Mouse (Mus musculus) heart, postnatal 36 days (tissue): Measurements from ENCODE around the gene Eps15l1. TPM values are rescaled to one million over a fixed set of nuclear protein-coding genes. Genes with fewer than 3 reads are reported as not detected.

Experiments
- DNase-seq, 2 experiments: peaks; one replicate each; pipeline ENCODE4 v3.0.0; 2021 to 2022
- intact Hi-C: fragments of 180-260 bp; cut with DNase I; formaldehyde crosslinking; loops from one replicate; pipeline ENCODE4 v1.15.1; 2025
- total RNA-seq, 2 experiments: library from RNA; stranded (reverse); gene quantifications; 2 replicates each; pipeline ENCODE4 v1.2.3; 2021

Gene Eps15l1
- total RNA-seq, 2 experiments from 2014 or later = 41.5 to 43.0 TPM

DNA sequence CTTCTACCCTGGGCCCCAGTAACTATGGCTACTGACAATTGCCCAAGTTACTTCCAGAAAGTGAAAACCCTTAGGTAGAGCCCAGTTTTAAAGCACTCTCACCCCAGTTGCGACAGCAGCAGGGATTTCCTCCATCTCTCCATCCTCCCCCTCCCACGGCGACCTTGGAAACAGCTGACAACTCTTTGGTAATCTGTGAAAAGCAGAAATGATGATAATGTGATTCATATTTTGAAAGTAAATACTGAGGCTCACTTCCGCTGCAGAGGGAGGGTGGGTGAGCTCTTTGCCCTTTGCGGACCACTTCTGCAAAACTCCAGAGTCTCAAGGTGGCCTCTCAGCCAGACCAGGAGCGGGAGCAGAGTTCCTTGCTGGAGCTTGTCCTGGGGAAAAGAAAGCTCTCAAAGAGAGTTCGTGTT is 98.8 kb downstream of the Eps15l1 start:
- intact Hi-C loops = loop anchor here (5.0 kb wide), 1 partner anchor 35 kb away; no protein-coding TSS in a partner anchor
- peak; percentile 51 to 56 for DNase-seq

DNA sequence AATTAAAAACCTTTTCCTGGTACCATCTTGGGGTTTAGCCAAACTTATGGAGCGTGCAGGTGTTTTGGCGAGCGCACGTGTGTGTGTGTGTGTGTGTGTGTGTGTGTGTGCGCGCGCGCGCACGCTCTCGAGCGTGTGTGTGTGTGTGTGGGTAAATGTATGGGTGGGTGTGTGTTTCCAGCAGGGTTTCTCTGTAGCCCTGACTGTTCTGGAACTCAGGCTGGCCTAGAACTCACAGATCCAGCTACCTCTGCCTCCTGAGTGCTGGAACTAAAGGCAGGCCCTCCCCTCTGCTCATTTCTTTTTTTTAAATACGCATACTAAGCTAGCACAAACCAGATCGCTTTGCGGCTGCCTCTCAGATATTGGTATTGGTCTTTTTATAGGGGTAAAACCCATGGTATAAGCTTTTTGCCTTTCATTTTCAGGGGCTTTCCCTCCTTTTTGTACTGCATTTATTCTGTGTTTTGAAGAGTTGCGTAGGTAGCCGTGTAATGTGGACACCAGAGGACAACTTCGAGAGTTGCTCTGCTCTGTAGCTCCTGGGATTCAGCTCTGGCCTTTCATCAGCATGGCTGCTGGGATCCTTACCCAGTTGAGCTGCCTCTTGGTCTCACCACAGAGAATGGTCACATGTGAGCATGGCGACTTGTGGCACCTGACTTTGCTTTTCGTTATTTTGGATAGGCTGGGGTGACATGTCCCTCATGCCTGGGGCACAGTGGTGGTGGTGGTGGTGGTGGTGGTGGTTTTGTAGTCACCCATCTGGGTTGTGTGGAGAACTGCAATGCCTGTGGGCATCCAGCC is 99.4 kb downstream of the Eps15l1 start:
- intact Hi-C loops = loop anchor here (5.0 kb wide), 1 partner anchor 35 kb away; no protein-coding TSS in a partner anchor

DNA sequence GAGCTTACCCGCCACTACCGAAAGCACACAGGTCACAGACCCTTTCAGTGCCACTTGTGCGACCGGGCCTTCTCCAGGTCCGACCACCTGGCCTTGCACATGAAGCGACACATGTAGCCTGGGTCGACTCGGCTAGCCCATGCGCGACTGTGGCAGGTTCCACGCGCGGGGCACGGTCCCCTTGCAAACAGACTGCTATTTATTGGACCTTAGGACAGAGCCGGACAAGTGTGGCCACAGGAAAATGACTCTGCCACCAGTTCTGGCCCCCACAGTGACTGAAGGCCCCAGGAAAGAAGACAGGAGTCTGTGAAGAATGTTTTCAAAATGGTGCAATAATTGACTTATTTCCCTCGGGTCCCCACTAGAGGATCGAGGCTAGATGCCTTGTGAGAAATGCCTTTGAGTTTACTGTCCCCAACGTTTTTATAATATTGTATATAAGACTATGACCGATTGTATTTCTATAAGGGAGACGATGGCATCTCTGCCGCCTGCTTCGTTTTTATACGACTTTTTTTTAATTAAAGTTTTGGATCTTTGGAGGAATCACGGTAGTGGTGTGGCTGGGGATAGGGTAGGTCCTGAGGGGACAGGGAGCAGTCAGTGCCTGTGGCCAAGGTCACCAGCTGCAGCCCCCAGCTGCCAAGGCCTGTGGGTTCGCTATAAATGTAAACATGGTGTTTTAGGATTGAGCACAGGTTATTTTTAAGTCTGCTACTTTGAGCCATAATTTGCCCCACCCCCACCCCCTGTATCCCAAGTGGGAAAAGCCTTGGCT is 100.3 kb downstream of the Eps15l1 start:
- DNase-seq = peak; percentile 56 to 58
- intact Hi-C loops = loop anchor here (1.0 to 5.0 kb wide), 2 partner anchors 26 to 36 kb away; no protein-coding TSS in a partner anchor

More for the DNA sequence above, 99.4 kb downstream of the Eps15l1 start:
- DNase-seq = peak in 1 of 2 experiments; percentile 45

DNA sequence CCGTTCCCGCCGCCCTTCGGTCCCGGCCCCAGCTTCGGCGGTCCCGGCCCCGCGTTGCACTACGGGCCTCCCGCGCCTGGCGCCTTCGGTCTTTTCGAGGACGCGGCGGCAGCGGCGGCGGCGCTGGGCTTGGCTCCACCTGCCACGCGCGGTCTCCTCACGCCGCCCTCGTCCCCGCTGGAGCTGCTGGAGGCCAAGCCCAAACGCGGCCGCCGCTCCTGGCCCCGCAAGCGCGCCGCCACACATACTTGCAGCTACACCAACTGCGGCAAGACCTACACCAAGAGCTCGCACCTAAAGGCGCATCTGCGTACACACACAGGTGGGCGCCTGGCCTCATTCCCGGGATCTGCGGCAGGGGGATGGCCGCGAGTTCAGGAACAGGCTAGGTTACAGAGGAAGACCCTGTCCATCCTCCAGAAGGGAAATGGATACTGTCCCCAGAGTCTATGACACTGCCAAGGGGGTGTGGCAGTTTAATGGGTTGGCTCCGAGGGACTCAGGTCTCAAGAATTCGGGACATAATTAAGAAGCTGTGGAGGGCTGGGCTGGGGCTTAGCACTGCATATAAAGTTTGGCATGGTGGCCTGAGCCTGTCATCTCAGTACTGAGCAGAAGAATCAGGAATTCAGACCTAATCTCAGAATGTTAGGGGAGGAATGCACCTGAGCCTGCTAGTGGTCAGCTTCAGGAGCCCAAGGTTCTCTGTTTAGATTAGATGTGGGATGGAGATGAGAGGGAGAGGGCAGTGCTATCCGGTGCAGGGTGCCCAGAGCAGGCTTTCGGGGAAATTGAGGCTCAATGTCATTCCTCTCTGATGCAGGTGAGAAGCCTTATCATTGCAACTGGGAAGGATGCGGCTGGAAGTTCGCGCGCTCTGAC is 101.1 kb downstream of the Eps15l1 start:
- peak; percentile 59 to 64 for DNase-seq
- intact Hi-C loops = loop anchor here (1.0 to 5.0 kb wide), 4 partner anchors 17 to 55 kb away; no protein-coding TSS in a partner anchor

DNA sequence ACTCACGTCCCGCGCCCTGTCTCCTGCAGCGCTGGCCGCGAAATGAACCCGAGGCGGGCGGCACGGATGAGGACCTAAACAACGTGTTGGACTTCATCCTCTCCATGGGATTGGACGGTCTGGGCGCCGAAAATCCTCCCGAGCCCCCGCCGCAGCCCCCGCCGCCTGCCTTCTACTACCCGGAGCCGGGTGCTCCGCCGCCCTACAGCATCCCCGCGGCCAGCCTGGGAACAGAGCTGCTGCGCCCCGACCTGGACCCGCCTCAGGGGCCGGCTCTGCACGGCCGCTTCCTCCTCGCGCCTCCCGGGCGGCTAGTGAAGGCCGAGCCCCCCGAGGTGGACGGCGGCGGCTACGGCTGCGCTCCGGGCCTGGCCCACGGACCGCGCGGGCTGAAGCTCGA is 101.9 kb downstream of the Eps15l1 start:
- intact Hi-C loops = loop anchor here (1.0 to 2.0 kb wide), 2 partner anchors 17 to 54 kb away; no protein-coding TSS in a partner anchor
- no peak for DNase-seq

DNA sequence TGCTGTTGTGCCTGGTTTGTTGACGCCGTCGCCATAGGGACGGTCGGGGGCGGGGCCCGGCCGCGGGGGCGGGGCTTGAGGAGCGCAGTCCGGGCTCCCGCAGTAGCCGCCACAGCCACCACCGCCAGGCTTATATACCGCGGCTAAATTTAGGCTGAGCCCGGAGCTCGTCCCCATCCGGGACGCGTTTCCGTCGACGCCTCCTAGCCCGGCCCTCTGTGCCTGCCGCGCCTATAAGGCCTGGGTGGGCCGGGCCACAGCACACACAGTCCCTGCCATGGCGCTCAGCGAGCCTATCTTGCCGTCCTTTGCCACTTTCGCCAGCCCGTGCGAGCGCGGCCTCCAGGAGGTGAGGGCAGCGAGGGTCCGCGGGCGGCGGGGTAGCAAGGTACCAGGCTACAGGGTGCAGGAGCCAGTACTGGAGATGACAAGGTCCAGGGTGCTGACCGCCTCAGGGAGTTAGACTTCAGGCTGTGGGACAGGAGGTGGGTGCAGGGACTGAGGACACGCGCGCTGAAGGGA is 102.4 kb downstream of the Eps15l1 start, which contains the start of gene Klf2:
Gene Klf2, plus strand, starts transcription at position 233 of the 522 bp plus-strand sequence.
- intact Hi-C loops = loop anchor here (1.0 to 2.0 kb wide), 2 partner anchors 16 to 54 kb away; no protein-coding TSS in a partner anchor
- DNase-seq = peak; percentile 99

DNA sequence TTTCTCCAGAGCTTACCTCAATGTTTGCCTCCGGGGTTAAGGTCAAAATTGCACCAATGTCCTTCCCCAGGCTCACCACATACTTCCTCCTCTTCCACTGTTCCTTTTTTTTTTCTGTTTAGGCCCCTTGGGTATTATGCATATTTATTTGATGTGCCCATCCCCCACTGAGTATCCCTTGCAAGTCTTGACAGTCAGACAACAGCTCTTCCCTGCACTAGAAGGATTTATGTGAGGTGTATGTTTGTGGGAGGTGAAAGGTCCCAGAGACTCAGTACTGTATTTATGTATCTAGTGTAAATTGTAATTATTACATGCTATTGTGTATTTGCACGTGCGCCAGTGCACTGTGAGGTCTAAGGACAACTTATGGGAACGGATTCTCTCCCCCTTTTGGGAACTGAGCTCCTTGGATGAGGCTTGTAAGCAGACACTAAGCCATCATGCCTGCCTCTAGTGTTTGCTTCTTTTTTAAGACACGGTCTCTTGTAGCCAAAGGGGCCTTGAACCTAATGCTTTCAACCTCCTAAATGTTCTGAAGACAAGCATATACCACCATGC is 103.4 kb downstream of the Eps15l1 start:
- intact Hi-C loops = loop anchor here (2.0 kb wide), 1 partner anchor 15 kb away; no protein-coding TSS in a partner anchor

DNA sequence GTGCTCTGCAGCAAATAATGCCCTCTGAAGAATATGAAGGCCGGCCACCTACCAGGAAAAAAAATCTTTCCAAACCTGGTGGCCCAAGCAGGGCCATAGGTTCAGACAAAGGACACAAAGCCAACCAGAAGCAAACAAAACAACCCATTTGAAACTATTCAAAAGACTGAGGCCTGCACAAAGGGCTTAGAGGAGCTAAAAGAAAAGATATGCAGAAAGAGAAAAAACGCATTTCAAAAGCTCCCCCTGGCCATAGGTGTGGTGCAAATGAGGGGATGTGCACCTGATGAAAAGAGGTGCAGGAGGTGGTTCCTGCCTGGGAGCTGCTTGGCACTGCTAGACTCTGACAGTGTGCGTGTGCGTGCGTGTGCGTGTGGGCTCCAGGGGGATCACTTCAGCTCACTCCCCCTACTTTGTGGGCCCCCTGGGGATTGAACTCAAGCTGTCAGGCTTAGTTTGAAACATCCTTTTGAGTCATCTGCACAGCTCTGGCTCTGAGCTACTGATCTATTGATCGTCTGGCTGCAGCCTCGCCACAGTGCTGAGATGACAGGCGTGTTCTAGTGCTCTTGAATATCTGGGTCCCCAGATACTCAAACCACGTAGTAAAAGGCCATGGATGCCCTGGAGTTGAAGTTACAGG is 105.1 kb downstream of the Eps15l1 start:
- intact Hi-C loops = no loop called here
- DNase-seq = no peak

More for the DNA sequence above, 103.4 kb downstream of the Eps15l1 start:
- DNase-seq = no peak

DNA sequence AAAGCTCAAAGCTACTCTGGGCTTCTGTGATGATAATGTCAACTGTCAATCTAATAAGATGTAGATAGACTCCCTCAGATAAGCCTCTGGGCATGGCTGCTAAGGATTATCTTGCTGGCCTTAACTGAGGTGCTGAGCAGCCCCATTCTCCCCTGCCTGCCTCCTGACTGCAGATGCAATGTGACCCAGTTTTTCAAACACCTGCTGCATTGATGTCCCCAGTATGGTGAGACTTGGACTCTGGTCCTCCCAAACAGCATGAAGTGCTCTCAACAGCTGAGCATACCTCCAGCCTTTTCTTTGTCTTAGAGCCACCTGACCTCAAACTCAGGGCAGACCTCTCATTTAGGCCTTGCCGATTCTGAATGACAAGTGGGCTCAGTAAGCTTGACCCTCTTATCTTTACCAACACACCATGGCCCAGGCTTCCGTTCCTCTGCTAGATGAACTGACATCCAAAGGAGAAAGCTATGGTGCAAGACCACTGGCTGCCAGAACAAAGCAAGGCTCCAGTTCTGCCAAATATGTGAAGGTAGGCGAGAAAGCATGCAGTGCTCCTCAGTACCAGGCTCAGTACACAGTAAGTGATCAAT is 108.2 kb downstream of the Eps15l1 start:
- intact Hi-C loops = no loop called here
- no peak for DNase-seq

DNA sequence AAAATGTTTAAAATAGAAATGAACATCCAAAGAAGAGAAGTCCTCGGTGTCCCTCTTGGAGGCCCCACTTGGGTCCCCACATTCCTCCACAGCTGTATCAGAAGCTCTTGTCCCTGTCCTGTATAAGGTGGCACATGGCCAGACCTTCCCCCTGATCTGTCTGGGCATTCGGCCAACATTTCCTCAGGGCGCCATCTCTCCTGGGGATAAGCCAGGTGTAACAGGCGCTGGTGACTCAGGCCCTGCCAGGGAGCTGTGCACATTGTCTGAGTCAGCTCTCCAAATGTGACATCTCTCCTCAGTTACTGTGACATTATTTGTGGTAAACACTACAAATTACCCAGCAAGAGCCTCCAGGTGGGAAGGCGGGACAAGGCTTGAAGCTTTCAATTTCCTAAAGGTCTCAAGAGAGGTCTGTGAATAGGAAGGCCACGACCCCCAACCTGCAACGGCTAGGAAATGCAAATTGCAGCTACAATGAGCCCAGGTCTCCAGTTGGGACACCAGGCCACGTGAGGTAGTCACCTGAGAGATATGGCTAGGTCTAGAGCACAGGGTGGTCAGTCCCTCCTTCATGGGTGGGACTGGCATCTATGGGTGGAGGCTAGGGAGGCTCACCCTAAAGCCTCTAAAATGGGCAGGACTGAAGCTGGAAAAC is 110.3 kb downstream of the Eps15l1 start:
- peak; percentile 82 to 84 for DNase-seq
- intact Hi-C loops = no loop called here

DNA sequence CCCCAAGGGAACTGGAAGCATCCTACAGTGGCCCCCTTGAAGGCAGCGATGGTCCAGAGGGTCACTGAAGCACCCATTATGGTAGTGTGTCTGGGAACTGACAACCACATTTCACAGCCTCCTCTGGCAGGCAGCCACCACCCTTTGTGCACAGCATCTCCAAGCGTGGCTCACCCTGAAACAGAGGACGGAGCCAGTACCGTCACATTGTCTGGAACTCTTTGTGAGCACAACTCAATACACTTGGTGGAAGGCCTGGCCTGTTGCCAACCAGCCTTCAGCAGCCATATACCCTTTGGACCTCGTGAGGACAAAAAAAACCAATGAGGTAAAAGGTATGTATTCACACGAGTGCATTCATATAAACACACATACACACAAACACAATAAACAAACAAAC is 113.0 kb downstream of the Eps15l1 start:
- DNase-seq = peak; percentile 66 to 74
- intact Hi-C loops = no loop called here

DNA sequence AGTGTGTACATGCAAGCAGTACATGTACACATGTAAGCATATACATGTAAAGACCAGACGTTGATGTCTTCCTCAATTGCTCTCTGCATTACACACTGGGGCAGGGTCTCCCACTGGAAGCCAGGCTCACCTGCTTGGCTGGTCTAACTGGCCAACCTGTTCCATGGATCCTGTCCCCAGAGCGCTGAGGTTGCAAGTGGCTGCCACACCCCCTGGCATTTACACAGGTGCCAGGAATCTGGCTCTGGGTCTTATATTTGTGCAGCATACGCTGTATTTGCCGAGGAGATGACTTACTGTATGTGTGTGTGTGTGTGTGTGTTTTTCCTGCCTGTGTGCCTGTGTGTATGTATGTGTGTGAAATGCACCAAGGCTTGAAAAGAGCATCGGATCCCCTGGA is 114.3 kb downstream of the Eps15l1 start:
- DNase-seq = no peak
- intact Hi-C loops = no loop called here

DNA sequence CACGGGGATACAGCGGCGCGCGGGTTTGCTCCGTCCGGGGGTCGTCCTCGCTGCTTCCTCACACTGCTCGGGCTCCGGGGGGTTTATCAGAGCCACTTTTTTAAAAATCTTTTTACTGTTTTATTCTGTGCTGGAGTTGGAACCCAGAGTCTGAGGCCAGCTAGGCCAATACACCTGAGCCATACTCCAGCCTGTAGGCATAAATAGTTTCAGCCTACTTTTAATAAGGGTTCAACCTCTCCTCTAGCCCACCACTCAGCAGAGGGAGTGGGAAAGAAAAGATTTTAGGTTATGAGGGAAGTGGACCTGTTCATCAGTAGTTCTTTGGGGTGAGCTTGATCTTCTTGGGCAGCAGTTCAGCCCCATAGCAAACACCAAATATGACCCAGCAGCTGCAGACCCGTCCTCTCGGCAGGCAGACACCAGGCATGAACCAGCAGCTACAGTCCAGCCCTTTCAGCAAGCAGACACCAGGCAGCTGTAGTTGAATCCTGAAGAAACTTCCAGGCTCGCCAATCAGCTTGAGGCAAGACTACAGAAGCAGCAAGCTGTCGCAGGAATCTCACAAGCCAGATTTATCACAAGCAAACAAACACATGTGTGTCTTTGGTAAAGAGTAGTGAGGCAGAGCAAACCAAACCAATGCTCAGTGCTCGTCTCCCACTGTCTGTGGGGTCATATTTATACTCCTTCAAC is 115.9 kb downstream of the Eps15l1 start, which contains the start of gene Gm10282:
Gene Gm10282, minus strand, starts transcription at position 51 of the 696 bp plus-strand sequence.
- intact Hi-C loops = no loop called here
- DNase-seq = no peak

DNA sequence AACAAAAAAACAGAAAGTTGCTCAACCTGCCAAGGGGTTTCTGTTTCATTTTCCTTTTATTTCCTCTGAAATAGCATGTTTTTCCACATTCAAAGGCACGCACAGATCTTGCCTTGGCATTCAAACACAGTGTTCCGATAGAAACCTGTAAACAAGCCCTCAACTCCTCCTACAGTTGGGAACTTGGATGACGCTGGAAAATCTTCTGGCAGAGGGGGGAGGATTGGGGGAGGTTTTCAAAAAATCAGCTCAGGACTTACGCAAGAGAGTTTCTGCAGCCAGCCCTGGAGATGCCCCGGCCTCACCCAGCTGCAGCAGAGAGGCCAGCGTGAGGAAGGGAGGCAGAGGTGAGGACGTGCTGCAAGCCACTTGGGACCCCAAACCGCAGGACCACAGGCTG is 117.6 kb downstream of the Eps15l1 start:
- DNase-seq = peak; percentile 77 to 79
- intact Hi-C loops = loop anchor here (2.0 kb wide), 1 partner anchor 15 kb away; the partner anchor contains the start of gene Klf2

DNA sequence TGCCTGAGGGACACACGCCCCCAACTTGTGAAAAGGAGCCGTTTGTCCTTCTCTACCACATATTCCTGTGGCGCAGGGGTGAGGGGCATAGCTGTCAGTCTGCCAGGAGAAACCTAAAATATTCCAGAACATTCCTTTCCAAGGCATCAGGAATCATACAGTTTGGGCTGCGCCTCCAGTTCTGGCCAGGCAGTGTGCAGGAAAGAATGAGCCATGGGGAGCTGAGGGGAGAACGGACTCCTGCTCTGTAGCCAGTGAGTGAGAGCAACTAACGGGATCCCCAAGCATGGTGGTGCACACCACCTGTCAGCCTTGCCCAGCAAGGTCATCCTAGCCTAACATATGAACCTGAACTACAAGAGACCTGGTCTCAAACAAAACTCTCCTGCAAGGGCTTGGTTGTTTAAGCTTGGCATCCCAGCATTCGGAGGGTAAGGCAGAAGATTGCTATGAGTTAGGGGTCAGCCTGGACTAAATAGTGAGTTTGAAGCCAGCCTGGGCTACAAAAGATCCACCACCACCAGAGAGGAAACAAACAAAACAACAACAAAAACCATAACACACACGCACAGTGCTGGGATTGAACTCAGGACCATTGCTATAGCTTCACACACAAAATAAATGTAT is 118.2 kb downstream of the Eps15l1 start:
- peak; percentile 50 to 55 for DNase-seq
- intact Hi-C loops = loop anchor here (2.0 kb wide), 1 partner anchor 16 kb away; the partner anchor contains the start of gene Klf2

DNA sequence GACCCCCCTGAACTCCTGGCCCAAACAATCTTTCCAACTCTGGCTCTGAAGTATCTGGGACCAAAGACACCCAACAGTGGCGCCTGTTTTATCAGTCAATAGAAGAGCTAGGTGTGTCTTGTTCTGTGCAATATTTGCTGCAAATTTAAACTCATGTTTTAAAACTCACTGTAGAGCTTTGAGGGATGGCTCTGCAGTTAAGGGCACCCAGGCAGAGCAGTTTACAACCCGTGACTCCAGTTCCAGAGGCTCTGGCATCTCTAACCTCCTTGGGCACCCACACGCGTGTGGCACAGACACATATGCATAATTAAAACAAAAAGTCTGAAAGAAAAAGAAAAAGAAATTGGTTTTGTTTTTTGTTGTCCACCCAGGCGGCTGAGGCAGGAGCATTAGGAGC is 119.8 kb downstream of the Eps15l1 start:
- intact Hi-C loops = no loop called here
- no peak for DNase-seq
